Comparison of ENCODE assay signal across 26 mouse cellular contexts in the genomic region with DNA sequence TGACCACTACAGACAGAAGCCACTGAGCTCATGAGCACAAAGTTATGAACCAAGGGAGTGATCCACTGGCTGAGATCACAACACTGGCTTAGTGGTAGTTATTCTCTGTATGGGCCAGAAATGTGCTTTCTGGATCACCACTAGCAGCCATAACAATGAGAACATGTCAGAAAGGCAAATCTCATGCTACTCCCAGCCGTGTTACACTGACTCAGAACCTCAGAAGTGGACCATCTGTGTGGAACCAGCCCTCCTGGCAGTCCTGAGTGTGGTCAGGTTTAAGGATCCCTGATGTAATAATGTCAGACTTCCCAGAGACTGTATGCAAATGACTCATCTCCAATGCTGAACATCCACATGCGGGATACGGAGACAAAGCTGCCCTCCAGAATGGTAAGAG. TPM values are rescaled to one million over a fixed set of nuclear protein-coding genes. Genes with fewer than 3 reads are reported as not detected.
"Had no signal": no experiment of that assay in that cellular context is flagged by ENCODE, and none has a peak within 500 bp of the region (broad histone marks: within the 10 kb centered on the region; RNA-seq: fewer than 3 reads in every experiment).

No protein-coding gene starts in this region.

- DNase-seq: gastrocnemius, postnatal 14 days; gastrocnemius, postnatal 36 days; heart, adult 18-20 months; heart, postnatal 14 days; heart, postnatal 36 days; kidney, adult 11 months; kidney, adult 2 months; kidney, adult 9 months; kidney, postnatal 14 days; kidney, postnatal 36 days; liver; liver, embryonic 13.5 days had no signal

- ATAC-seq: intestine, embryonic 16.5 days had no signal

- H3K27ac ChIP-seq: heart, embryonic 10.5 days; heart, embryonic 13.5 days; heart, embryonic 15.5 days; hindbrain, embryonic 15.5 days; hindbrain, postnatal 0 days; kidney, embryonic 15.5 days; kidney, postnatal 0 days; limb, embryonic 10.5 days; limb, embryonic 12.5 days; liver, embryonic 13.5 days; liver, embryonic 15.5 days had no signal

- H3K4me3 ChIP-seq: heart, embryonic 10.5 days; heart, embryonic 13.5 days; heart, embryonic 15.5 days; hindbrain, embryonic 13.5 days; hindbrain, embryonic 15.5 days; kidney, embryonic 15.5 days; left cerebral cortex, adult 2 months; limb, embryonic 10.5 days; limb, embryonic 12.5 days; liver, embryonic 13.5 days; liver, embryonic 15.5 days had no signal

RNA-seq across cellular contexts. Expression of a gene that starts 13.4 kb away (rescaled TPM):
- total RNA-seq: hematopoietic stem cell, adult 5-6 weeks had no signal
